Mouse (Mus musculus) ES-E14 (cell line): Measurements from ENCODE around the gene Amph.

Experiments used
- CHD2 ChIP-seq: IDR thresholded peaks from 2 replicates; pipeline ENCODE4 v1.6.1; 2014; ENCODE audit warnings: mild to moderate bottlenecking, low read depth, low read length, inconsistent platforms
- HCFC1 ChIP-seq: IDR thresholded peaks from 2 replicates; pipeline ENCODE4 v1.6.1; 2012; ENCODE audit warnings: low read length, inconsistent platforms, borderline replicate concordance; ENCODE audit not compliant: insufficient read depth
- MAFK ChIP-seq: IDR thresholded peaks from 2 replicates; pipeline ENCODE4 v1.6.1; 2014; ENCODE audit warnings: mild to moderate bottlenecking, low read depth, low read length, inconsistent platforms; ENCODE audit not compliant: insufficient read depth
- ZC3H11A ChIP-seq: IDR thresholded peaks from 2 replicates; pipeline ENCODE4 v1.6.1; 2012; ENCODE audit warnings: low read depth, mild to moderate bottlenecking, inconsistent platforms, low read length, borderline replicate concordance
- ZNF384 ChIP-seq: IDR thresholded peaks from 2 replicates; pipeline ENCODE4 v1.6.1; 2012; ENCODE audit warnings: low read depth, low read length, inconsistent platforms

GRCm38 (mm10) chr13:19177662-19178259 is 229.8 kb downstream of the Amph start:
- TF ChIP-seq MAFK = no peak
- no peak for TF ChIP-seq HCFC1
- TF ChIP-seq ZC3H11A = peak; percentile 58; the same call in 1 of the 2 replicates
- TF ChIP-seq ZNF384 = no peak
- no peak for TF ChIP-seq CHD2
